Mouse (Mus musculus) heart, embryonic 16.5 days (tissue): ENCODE measurements at regions not wholly inside any gene's neighbourhood (a gene's known extent, or its start where the extent isn't known, plus 50 kb on each side); places are given as distances from the start of the nearest gene placed in this dataset.
"Not testable (repeated sequence)": the region's sequence is repeated elsewhere in the genome, so short reads cannot be mapped to it uniquely, and the experiment has no call there.

ENCODE experiments used
- ATAC-seq: fragments of 200-750 bp; cut with Nextera tagmentation; replicated peaks from 2 replicates; pipeline ENCODE4 v1.8.0; 2017; ENCODE audit warnings: moderate number of reproducible peaks; ENCODE audit not compliant: insufficient read depth, low FRiP score; ENCODE audit errors: extremely low read depth
- H3K27ac ChIP-seq: fragments of 300-500 bp; sonication (generic); 2 replicates; pipeline ENCODE4 v1.5.1; 2014; ENCODE audit warnings: mild to moderate bottlenecking, low read length, control low read depth, moderate library complexity
- H3K27me3 ChIP-seq: fragments of 300-500 bp; sonication (generic); 2 replicates; pipeline ENCODE4 v1.6.1; 2014; ENCODE audit warnings: low read length, mixed read lengths; ENCODE audit not compliant: control insufficient read depth, insufficient read depth
- H3K36me3 ChIP-seq: fragments of 300-500 bp; sonication (generic); 2 replicates; pipeline ENCODE4 v1.6.1; 2014; ENCODE audit not compliant: control insufficient read depth, insufficient read depth
- H3K4me1 ChIP-seq: fragments of 300-500 bp; sonication (generic); 2 replicates; pipeline ENCODE4 v1.6.1; 2014; ENCODE audit warnings: low read length, mixed read lengths; ENCODE audit not compliant: control insufficient read depth, insufficient read depth
- H3K4me2 ChIP-seq: fragments of 300-500 bp; sonication (generic); 2 replicates; pipeline ENCODE4 v1.6.1; 2014; ENCODE audit warnings: low read depth, mild to moderate bottlenecking, control low read depth, low read length
- H3K4me3 ChIP-seq: fragments of 300-500 bp; sonication (generic); 2 replicates; pipeline ENCODE4 v1.5.1; 2014; ENCODE audit warnings: mild to moderate bottlenecking, control low read depth, low read length
- H3K9ac ChIP-seq: fragments of 300-500 bp; sonication (generic); 2 replicates; pipeline ENCODE4 v1.6.1; 2014; ENCODE audit warnings: low read length, control low read depth
- H3K9me3 ChIP-seq: fragments of 300-500 bp; sonication (generic); replicated peaks from 2 replicates; pipeline ENCODE4 v1.6.1; 2016; ENCODE audit warnings: low read length; ENCODE audit not compliant: control insufficient read depth
- WGBS: fragments of 180-500 bp; shearing (Covaris S2); extraction: QIAGEN DNeasy Blood & Tissue Kit; methylation state at CpG from one replicate; pipeline ENCODE4 v1.1.7; 2014; 5-methylcytosine and 5-hydroxymethylcytosine counted together

DNA sequence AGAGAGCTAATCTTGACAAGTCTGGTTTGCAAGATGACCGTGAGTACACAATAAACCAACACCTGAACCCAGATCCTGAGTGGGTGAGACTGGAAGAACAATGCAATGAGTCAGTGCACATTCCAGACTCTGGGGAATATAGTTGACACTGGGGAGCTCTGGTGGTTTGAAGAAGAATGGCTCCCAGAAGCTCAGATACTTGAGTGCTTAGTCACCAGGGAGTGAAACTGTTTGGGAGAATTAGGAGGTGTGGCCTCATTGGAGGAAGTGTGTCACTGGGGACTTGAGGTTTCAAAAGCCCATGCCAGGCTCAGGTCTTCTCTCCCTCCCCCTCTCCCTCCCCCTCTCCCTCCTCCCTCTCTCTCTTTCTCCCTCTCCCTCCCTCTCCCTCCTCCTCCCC, 436.6 kb upstream of the Cdh5 start:
- no peak overlapping the region for H3K4me2 ChIP-seq
- no peak overlapping the region for H3K27ac ChIP-seq
- no peaks in the 10 kb centered on the region for H3K27me3 ChIP-seq
- 69% methylated on average over 1 of the region's 1 CpGs for WGBS
- H3K36me3 ChIP-seq, result no peaks in the 10 kb centered on the region
- H3K4me3 ChIP-seq, result no peak overlapping the region
- no peak for ATAC-seq
- 0 out of 2 replicates have a peak, but pooled peaks cover 3% of the 10 kb centered on the region for H3K9me3 ChIP-seq
- H3K9ac ChIP-seq, result no peak overlapping the region
- no peaks in the 10 kb centered on the region for H3K4me1 ChIP-seq

DNA sequence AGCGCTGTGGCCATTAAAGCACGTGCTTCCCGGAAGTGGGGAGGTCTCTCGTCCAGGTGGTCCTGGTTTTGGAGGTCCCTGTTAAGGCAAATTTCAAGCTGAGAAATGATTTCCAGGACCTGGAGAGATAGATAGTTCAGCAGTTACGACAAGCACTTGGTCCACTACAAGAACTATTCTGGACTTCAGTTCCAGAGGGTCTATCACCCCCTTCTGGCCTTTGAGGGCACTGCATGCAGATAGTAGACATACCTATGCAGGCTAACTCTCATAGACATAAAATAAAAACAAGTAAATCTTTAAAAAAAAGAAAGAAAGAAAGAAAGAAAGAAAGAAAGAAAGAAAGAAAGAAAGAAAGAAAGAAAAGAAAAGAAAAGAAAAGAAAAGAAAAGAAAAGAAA, 415.2 kb upstream of the Cdh5 start:
- not testable (repeated sequence) for H3K4me1 ChIP-seq, H3K9ac ChIP-seq, H3K27ac ChIP-seq, H3K4me3 ChIP-seq, ATAC-seq, H3K36me3 ChIP-seq, H3K9me3 ChIP-seq, H3K27me3 ChIP-seq, H3K4me2 ChIP-seq
- 85% methylated on average over 5 of the region's 5 CpGs for WGBS

DNA sequence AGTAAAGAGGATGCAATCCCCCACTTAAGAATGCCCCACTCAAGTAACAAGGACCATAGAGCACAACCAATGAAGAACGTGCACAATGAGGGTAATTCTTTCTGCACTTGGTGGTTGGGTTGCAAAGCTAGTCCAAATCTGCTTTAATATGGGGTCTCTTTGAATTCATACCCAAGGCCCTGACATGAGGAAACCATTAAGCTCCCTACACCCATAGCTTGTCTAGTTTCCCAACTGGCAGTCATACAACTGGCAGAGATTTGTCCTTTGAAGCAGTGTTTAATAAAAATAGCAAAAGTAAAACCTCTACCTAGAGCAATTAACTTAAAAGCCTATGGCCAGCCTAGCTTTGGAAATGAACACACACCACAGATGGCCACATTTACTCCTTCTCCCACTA, 411.0 kb upstream of the Cdh5 start:
- Histone ChIP-seq H3K36me3 (no peaks in the 10 kb centered on the region), H3K27ac (no peak overlapping the region), H3K4me2 (no peak overlapping the region), H3K9me3 (no peaks in the 10 kb centered on the region), H3K4me1 (no peaks in the 10 kb centered on the region), H3K4me3 (no peak overlapping the region), H3K27me3 (no peaks in the 10 kb centered on the region), H3K9ac (no peak overlapping the region)
- ATAC-seq, result no peak
- WGBS, result 79% methylated on average over 1 of the region's 1 CpGs

DNA sequence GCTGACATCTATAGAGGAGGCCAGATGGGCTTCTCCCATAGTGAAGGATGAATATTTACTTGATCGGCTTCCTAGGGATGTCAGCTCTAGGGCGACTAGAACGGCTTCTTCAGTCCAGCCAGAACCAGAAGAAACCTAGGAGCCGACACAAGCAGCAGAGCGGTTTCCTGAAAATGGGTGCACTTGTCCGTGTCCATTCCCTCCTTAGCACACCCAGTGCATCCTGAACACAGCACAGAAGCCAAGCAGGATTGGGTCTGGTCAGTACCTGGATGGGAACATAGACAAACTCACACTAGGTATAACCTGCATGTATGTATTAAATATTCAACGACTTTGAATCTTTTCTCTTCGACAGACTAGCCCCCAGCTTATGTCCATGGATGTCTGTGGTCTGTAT, 407.9 kb upstream of the Cdh5 start:
- Histone ChIP-seq H3K4me2 (no peak overlapping the region), H3K36me3 (no peaks in the 10 kb centered on the region), H3K27me3 (no peaks in the 10 kb centered on the region), H3K9me3 (no peaks in the 10 kb centered on the region), H3K4me3 (no peak overlapping the region), H3K27ac (no peak overlapping the region), H3K9ac (no peak overlapping the region), H3K4me1 (no peaks in the 10 kb centered on the region)
- 91% methylated on average over 8 of the region's 8 CpGs for WGBS
- ATAC-seq, result no peak

DNA sequence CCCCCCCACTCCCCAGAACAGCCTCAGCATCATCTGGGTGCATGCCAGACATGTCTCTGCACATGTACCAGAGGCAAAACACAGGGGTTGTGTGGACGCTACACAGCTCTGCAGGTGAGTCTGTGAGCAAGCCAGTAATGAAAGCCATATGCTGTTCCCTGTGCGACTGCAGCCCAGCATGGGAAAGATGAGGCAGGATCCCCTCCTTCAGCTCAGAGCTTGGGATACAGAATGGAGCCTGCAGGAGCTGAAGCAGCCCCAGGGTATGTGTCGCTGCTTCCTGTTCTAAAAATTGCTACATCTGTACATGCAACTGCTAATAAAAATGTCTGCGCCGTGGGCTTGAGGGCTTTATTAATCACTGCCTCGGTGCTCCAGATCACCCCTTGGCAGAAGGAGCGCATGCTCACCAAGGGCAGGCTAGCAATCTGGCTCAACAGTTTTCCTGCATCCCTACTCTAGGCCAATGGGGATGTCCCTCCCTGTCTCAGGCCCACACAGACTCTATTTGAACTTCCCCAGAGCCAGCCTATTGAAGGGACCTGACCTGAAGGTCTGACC, 407.0 kb upstream of the Cdh5 start:
- ATAC-seq, result no peak

DNA sequence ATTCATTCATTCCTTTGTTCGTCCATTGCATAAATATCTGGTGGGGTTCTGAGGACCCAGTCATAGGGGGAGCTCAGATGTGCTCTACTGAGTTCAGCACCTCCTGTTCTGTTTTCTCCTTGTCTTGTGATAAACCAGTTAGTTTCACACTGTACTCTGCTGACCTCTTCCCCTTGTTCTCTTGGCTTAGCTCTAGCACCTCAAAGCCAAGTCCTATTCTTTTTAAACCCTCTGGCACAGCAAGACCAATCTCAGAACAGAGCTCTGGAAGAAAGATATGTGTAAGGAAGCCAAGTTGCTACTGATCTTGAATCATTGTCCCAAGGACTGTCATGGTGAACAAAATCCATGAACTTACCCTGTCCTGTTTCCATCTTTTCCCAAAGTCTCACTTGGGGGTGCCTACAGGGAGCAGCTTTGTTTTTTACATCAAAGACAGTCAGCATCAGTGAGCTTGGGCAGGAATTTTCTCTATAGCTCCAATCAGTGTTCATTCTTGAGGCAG, 402.4 kb upstream of the Cdh5 start:
- Histone ChIP-seq H3K9me3 (no peaks in the 10 kb centered on the region), H3K36me3 (no peaks in the 10 kb centered on the region), H3K4me2 (no peak overlapping the region), H3K4me1 (no peaks in the 10 kb centered on the region), H3K27ac (no peak overlapping the region), H3K9ac (no peak overlapping the region), H3K4me3 (no peak overlapping the region), H3K27me3 (no peaks in the 10 kb centered on the region)
- ATAC-seq, result no peak
- 77% methylated on average over 1 of the region's 1 CpGs for WGBS

More for the DNA sequence above, 407.0 kb upstream of the Cdh5 start:
- Histone ChIP-seq H3K27ac (no peak overlapping the region), H3K27me3 (no peaks in the 10 kb centered on the region), H3K36me3 (no peaks in the 10 kb centered on the region), H3K9me3 (no peaks in the 10 kb centered on the region), H3K4me3 (no peak overlapping the region), H3K9ac (no peak overlapping the region), H3K4me2 (no peak overlapping the region), H3K4me1 (no peaks in the 10 kb centered on the region)
- WGBS, result 88% methylated on average over 7 of the region's 7 CpGs

DNA sequence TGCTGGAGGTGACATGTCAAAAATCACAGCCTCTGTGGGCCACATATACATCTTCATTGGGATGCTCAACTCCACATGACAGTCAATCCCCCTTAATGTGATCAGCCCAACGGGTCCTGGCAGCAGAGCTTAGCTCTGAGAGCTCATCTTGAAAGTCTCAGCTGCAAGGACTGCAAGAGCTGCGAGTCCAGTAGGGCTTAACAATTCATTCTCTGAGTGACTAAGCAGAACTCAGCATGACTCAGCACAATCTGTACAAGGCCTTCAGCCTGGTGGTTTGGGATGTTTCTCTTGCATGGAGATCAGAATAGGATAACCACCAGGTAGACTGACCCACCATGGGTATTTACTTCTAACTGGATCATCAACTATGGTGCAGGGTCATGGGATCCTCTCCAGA, 399.2 kb upstream of the Cdh5 start:
- no peak for ATAC-seq
- WGBS, result 47% methylated on average over 2 of the region's 2 CpGs
- H3K27me3 ChIP-seq, result no peaks in the 10 kb centered on the region

DNA sequence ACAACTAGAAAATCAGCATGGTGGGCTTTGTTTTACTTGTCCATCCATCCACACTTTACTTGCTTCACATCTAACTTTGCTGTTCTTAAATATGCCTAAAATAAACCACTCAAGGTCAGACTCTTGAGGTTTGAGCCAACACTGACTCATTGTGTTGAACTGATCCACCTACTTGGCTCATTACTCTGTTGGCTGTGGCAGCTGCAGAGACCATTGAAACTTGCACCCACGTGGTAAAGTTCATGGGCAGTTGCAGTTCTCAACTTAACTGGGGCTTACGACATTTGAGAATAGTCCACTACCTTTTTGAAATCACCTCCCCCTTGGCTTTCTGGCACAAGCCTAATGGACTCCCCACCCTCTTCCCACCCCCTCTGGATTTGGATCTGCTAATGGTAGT, 395.3 kb upstream of the Cdh5 start:
- H3K4me2 ChIP-seq, result no peak overlapping the region
- H3K4me1 ChIP-seq, result no peaks in the 10 kb centered on the region
- peaks cover 4% of the 10 kb centered on the region; the same call in 1 of the 2 replicates for H3K9me3 ChIP-seq
- H3K27me3 ChIP-seq, result no peaks in the 10 kb centered on the region
- H3K27ac ChIP-seq, result no peak overlapping the region
- no peaks in the 10 kb centered on the region for H3K36me3 ChIP-seq
- H3K4me3 ChIP-seq, result no peak overlapping the region
- 61% methylated on average over 2 of the region's 2 CpGs for WGBS
- no peak for ATAC-seq
- H3K9ac ChIP-seq, result no peak overlapping the region

More for the DNA sequence above, 399.2 kb upstream of the Cdh5 start:
- Histone ChIP-seq H3K4me2 (no peak overlapping the region), H3K4me1 (no peaks in the 10 kb centered on the region), H3K9ac (no peak overlapping the region), H3K36me3 (no peaks in the 10 kb centered on the region), H3K27ac (no peak overlapping the region), H3K4me3 (no peak overlapping the region), H3K9me3 (peaks cover 4% of the 10 kb centered on the region; the same call in 1 of the 2 replicates)

DNA sequence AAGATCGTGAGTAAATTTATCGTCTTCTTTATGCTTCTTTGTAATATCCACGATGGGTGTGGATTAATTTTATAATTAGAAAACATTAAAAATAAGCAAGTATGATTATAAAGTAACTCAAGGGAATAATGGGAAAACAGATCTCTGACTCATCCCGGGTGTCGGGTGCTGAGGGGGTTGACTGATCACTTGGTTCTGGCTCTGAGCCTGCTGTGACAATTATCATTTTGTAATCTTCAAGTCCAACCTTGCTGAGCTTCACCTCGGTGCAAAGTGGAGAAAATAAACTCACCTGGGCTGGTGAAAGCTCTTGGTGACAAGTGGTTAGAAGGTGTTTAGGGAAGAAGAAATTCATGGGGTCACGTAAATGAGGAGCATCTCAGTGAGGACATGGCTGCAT, 390.6 kb upstream of the Cdh5 start:
- not testable (repeated sequence) for H3K27ac ChIP-seq, ATAC-seq
- WGBS, result 77% methylated on average over 7 of the region's 7 CpGs

More for the DNA sequence above, 390.6 kb upstream of the Cdh5 start:
- not testable (repeated sequence) for H3K9ac ChIP-seq, H3K9me3 ChIP-seq, H3K4me1 ChIP-seq, H3K4me2 ChIP-seq, H3K4me3 ChIP-seq, H3K36me3 ChIP-seq, H3K27me3 ChIP-seq
